Mouse (Mus musculus) megakaryocyte progenitor cell, adult 5-6 weeks (primary cell): Measurements from ENCODE around the gene Edf1. TPM values are rescaled to one million over a fixed set of nuclear protein-coding genes. Genes with fewer than 3 reads are reported as not detected.
A peak's percentile ranks its signal among the peaks of the same experiment; 100 is the strongest.

Source experiments
- ATAC-seq: replicated peaks from 2 replicates; pipeline ENCODE4 v1.8.0; 2016; ENCODE audit warnings: mild to moderate bottlenecking, moderate TSS enrichment, inconsistent platforms; ENCODE audit not compliant: poor library complexity
- total RNA-seq, 2 experiments: library from RNA; stranded (forward) in 1 of 2; stranded (reverse) in 1 of 2; fragments of 157-497, 149-512 nt in 1 of 2; fragments of 200-1000 nt in 1 of 2; gene quantifications; 2 replicates each; pipeline versions ENCODE4 v1.2.3 to v1.2.4; 2015 to 2017

Gene Edf1
- total RNA-seq, 2 experiments from 2014 or later, result 128 to 144 TPM

GRCm38 (mm10) chr2:25560551-25560950 is 2.9 kb downstream of the Edf1 start:
- no peak for ATAC-seq

GRCm38 (mm10) chr2:25561946-25562345 is 4.3 kb downstream of the Edf1 start:
- no peak for ATAC-seq

GRCm38 (mm10) chr2:25565741-25566140 is 8.1 kb downstream of the Edf1 start:
- ATAC-seq, result no peak

GRCm38 (mm10) chr2:25566558-25566957 is 8.9 kb downstream of the Edf1 start:
- no peak for ATAC-seq

- ATAC-seq, result no peak
Observed at GRCm38 (mm10) chr2:25568473-25569019, 10.9 kb downstream of the Edf1 start.

GRCm38 (mm10) chr2:25569323-25569722 is 11.7 kb downstream of the Edf1 start:
- no peak for ATAC-seq

- ATAC-seq, result no peak
Observed at GRCm38 (mm10) chr2:25571221-25571620, 13.6 kb downstream of the Edf1 start.

GRCm38 (mm10) chr2:25573068-25573467 is 15.4 kb downstream of the Edf1 start:
- ATAC-seq, result no peak

GRCm38 (mm10) chr2:25574136-25574535 is 16.5 kb downstream of the Edf1 start:
- no peak for ATAC-seq

GRCm38 (mm10) chr2:25574579-25575431 is 17.2 kb downstream of the Edf1 start, which contains the start of the genes Mamdc4 and Phpt1:
Gene Mamdc4 (minus strand): TSS chr2:25574845.
Gene Phpt1 (minus strand): TSS chr2:25575224.
- peak; percentile 86 for ATAC-seq

GRCm38 (mm10) chr2:25575432-25576027 is 17.9 kb downstream of the Edf1 start:
- ATAC-seq, result peak; percentile 22

GRCm38 (mm10) chr2:25576028-25576850 is 18.6 kb downstream of the Edf1 start:
- no peak for ATAC-seq

- ATAC-seq, result no peak
Observed at GRCm38 (mm10) chr2:25576965-25577891, 19.6 kb downstream of the Edf1 start.

- ATAC-seq, result no peak
Observed at GRCm38 (mm10) chr2:25577951-25578795, 20.5 kb downstream of the Edf1 start.

- no peak for ATAC-seq
Observed at GRCm38 (mm10) chr2:25578796-25579736, 21.4 kb downstream of the Edf1 start.

GRCm38 (mm10) chr2:25579737-25580460 is 22.3 kb downstream of the Edf1 start:
- ATAC-seq, result 0 out of 2 replicates have a peak, but pooled peaks have one; percentile 16

- no peak for ATAC-seq
Observed at GRCm38 (mm10) chr2:25580621-25581101, 23.0 kb downstream of the Edf1 start.
